11 mouse cellular contexts compared by ENCODE assay signal in genomic region chr5:113919060-113919459, GRCm38 (mm10). TPM values are rescaled to one million over a fixed set of nuclear protein-coding genes. Genes with fewer than 3 reads are reported as not detected.
DNase-seq lines count a peak whose midpoint lies in the region; ATAC-seq and TF ChIP-seq lines count a peak whose summit lies in the region.
"Had no signal": no experiment of that assay in that cellular context is flagged by ENCODE, and none has a peak within 500 bp of the region (broad histone marks: within the 10 kb centered on the region; RNA-seq: fewer than 3 reads in every experiment).

No protein-coding gene starts in this region.

- H3K27ac ChIP-seq in kidney, adult 2 months (ENCODE audit: insufficient read depth, low read depth, low read length): peak overlapping the region; percentile 64
- H3K27ac ChIP-seq in neural tube, embryonic 13.5 days (replicated peaks): peak overlapping the region; percentile 33; the same call in 1 of the 2 replicates
- no peak overlapping the region for H3K27ac ChIP-seq in thymus, adult 2 months (ENCODE audit: control insufficient read depth, insufficient read depth, low read length)
- H3K27ac ChIP-seq: layer of hippocampus, adult 2 months had no signal

- ATAC-seq in neural tube, embryonic 13.5 days (ENCODE audit: low read depth): no peak
- ATAC-seq in megakaryocyte-erythroid progenitor cell, adult 5-6 weeks (replicated peaks; ENCODE audit: low FRiP score, low TSS enrichment, poor library complexity, severe bottlenecking): peak; percentile 56; the same call in 1 of the 2 replicates

- no peak overlapping the region for H3K4me3 ChIP-seq in kidney, adult 2 months (ENCODE audit: insufficient read depth, low read depth, low read length)
- no peak overlapping the region for H3K4me3 ChIP-seq in neural tube, embryonic 13.5 days
- no peak overlapping the region for H3K4me3 ChIP-seq in thymus, adult 2 months (ENCODE audit: control insufficient read depth, insufficient read depth, low read length)
- H3K4me3 ChIP-seq: layer of hippocampus, adult 2 months; limb, embryonic 15.5 days had no signal

- H3K4me2 ChIP-seq in neural tube, embryonic 13.5 days: no peak overlapping the region
- H3K4me2 ChIP-seq: limb, embryonic 15.5 days had no signal

- no peaks in the 10 kb centered on the region; the same call in 1 of the 2 replicates for H3K4me1 ChIP-seq in kidney, adult 2 months (ENCODE audit: control insufficient read depth, insufficient read depth, low read length)
- peaks cover 34% of the 10 kb centered on the region for H3K4me1 ChIP-seq in neural tube, embryonic 13.5 days (replicated peaks)
- H3K4me1 ChIP-seq in thymus, adult 2 months (replicated peaks; ENCODE audit: control insufficient read depth, insufficient read depth, low read length): no peaks in the 10 kb centered on the region; the same call in 1 of the 2 replicates

- no peak for TF ChIP-seq POLR2A in kidney, adult 2 months (IDR thresholded peaks at IDR 0.05; ENCODE audit: low read depth, low read length)
- TF ChIP-seq POLR2A in thymus, adult 2 months (IDR thresholded peaks at IDR 0.05; ENCODE audit: control insufficient read depth, extremely low read depth, insufficient read depth, low read length, poor library complexity): no peak

- WGBS in kidney, adult 2 months: 47% methylated on average over 7 of the region's 7 CpGs
- WGBS in neural tube, embryonic 13.5 days: 52% methylated on average over 7 of the region's 7 CpGs
- 78% methylated on average over 7 of the region's 7 CpGs for WGBS in thymus, adult 2 months

- H3K9ac ChIP-seq in neural tube, embryonic 13.5 days: no peak overlapping the region
- H3K9ac ChIP-seq: limb, embryonic 15.5 days had no signal

- TF ChIP-seq CTCF in kidney, adult 2 months (conservative IDR thresholded peaks at IDR 0.05; ENCODE audit: insufficient read depth, insufficient read length, low read depth, low read length): no peak
- no peak for TF ChIP-seq CTCF in thymus, adult 2 months (IDR thresholded peaks at IDR 0.05; ENCODE audit: borderline replicate concordance, control insufficient read depth, extremely low read depth, insufficient read depth, low read length, poor library complexity)

- peak; percentile 94 for DNase-seq in heart, adult 11 months
- DNase-seq in heart, adult 9 months (ENCODE audit: low spot score in 2 of 2): no peak
- no peak for DNase-seq in kidney, adult 2 months
- DNase-seq in kidney, postnatal 4 days: no peak
- no peak for DNase-seq in neural tube, embryonic 10.5 days (ENCODE audit: extremely low spot score, low spot score)
- DNase-seq in thymus, adult 2 months: no peak
- DNase-seq: cerebellum, postnatal 10 days had no signal

- no peaks in the 10 kb centered on the region for H3K9me3 ChIP-seq in neural tube, embryonic 13.5 days
- H3K9me3 ChIP-seq: limb, embryonic 15.5 days had no signal

- H3K27me3 ChIP-seq in kidney, adult 2 months (replicated peaks; ENCODE audit: control insufficient read depth, insufficient read depth, low read length): no peaks in the 10 kb centered on the region
- no peaks in the 10 kb centered on the region for H3K27me3 ChIP-seq in neural tube, embryonic 13.5 days
- no peaks in the 10 kb centered on the region for H3K27me3 ChIP-seq in thymus, adult 2 months (ENCODE audit: control insufficient read depth, insufficient read depth, low read length)
- H3K27me3 ChIP-seq: limb, embryonic 15.5 days had no signal

- H3K36me3 ChIP-seq in kidney, adult 2 months (ENCODE audit: control insufficient read depth, insufficient read depth, low read length): no peaks in the 10 kb centered on the region
- H3K36me3 ChIP-seq in neural tube, embryonic 13.5 days: no peaks in the 10 kb centered on the region
- H3K36me3 ChIP-seq in thymus, adult 2 months (ENCODE audit: control insufficient read depth, insufficient read depth, low read length): no peaks in the 10 kb centered on the region
- H3K36me3 ChIP-seq: limb, embryonic 15.5 days had no signal

RNA-seq across cellular contexts. Expression of gene Coro1c, which starts 10.5 kb away (rescaled TPM):
- polyA plus RNA-seq in kidney, adult 2 months (2012; rRNA removed): 43.1 and 43.5 TPM in 2 replicates
- 183 and 200 TPM in 2 replicates for polyA plus RNA-seq in neural tube, embryonic 13.5 days (2015; fragmentation: Nextera tagmentation; extraction: Ambion mirVana)
- 56.5 and 80.4 TPM in 2 replicates for total RNA-seq in megakaryocyte-erythroid progenitor cell, adult 5-6 weeks (2014; fragmentation: Nextera tagmentation)
- total RNA-seq in megakaryocyte-erythroid progenitor cell, adult 5-6 weeks (2017): 75.7 and 78.0 TPM in 2 replicates
- polyA plus RNA-seq in thymus, adult 2 months (2012; rRNA removed): 67.8 and 78.3 TPM in 2 replicates
